Mouse (Mus musculus): Measurements from ENCODE around the gene Mob3b. TPM values are rescaled to one million over a fixed set of nuclear protein-coding genes. Genes with fewer than 3 reads are reported as not detected.

The Mob3b gene
- polyA plus RNA-seq (2016; fragmentation: Nextera tagmentation; extraction: Ambion mirVana): 18.2 and 20.7 TPM in 2 replicates

DNA sequence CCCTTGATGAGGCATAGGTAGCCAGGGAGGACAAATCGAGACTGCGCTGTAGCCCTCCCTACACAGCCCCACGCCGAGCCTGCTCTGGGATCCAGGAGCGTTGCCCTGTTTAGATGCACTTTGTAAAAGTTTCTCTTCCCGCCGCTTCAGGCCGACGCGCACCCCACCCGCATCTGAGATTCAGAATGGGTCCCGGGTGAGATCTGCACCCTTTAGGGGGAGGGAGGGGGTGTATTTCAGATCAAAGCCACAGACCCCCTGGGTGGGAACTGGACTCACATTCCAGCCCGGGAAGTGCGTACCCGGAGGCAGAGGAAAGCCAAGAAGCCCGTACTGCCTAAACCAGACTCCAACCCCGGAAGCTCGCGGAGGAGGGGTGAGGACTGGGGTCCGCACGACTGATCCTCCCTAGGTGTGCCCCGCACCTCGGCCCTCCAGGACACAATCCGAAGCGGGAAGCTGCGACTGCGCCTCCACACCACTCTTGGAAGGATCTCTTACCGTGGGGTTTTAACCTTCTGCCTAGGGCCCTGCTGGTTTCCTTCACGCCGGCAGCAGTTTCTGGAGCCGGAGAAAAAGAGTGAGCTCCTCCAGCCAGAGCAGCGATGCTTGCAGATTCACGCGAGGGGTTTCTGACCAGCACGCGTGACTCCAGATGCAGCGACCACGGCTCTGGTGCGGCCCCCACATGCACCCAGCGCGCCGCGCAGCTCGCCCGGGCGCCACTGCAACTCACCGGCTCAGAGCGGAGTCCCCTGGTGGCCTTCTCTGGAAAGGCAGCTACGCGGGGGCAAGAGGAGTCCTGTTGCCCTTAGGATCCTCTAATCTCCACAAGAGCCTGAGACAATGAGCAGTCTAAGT is at the start of gene Mob3b:
TSS of gene Mob3b (minus strand) at position 734 of the 861 bp plus-strand sequence.
- H3K4me3 ChIP-seq (replicated peaks): peak within 1 kb of the TSS; percentile 55
- no peaks in the 10 kb centered on the region for H3K36me3 ChIP-seq (replicated peaks)
- ATAC-seq (ENCODE audit: low FRiP score): peak; percentile 87
- H3K4me2 ChIP-seq: peak within 1 kb of the TSS; percentile 82
- peak within 1 kb of the TSS; percentile 48 for H3K9ac ChIP-seq
- no peaks in the 10 kb centered on the region for H3K9me3 ChIP-seq
- H3K27me3 ChIP-seq: peaks cover 7% of the 10 kb centered on the region; the same call in 1 of the 2 replicates
- WGBS: under 1% methylated on average over 50 of the region's 50 CpGs
- peaks cover 22% of the 10 kb centered on the region for H3K4me1 ChIP-seq
- H3K27ac ChIP-seq: peak within 1 kb of the TSS; percentile 82

DNA sequence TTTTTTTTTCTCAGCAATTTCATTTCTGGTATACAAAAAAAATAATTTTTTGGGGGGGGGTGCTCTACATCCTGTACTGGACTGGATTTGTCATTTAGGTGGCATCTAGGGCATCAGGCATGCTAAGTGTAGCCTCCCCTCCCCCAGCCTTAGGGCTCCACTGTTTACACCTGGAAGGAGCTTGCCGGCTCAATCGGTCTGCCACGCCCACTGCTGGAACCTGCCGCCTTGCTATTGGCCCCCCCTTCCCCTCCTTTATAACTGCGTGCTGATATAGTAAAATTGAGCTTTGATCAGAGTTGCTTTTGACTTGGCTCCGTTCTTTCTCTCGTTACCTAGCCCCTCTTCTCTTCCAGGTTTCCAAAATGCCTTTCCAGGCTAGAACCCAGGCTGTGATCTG is 47.4 kb upstream of the Mob3b start:
- no peak overlapping the region for H3K9ac ChIP-seq
- H3K36me3 ChIP-seq (replicated peaks): peaks cover 35% of the 10 kb centered on the region
- H3K27me3 ChIP-seq: no peaks in the 10 kb centered on the region
- no peak overlapping the region for H3K4me2 ChIP-seq
- H3K27ac ChIP-seq: no peak overlapping the region
- no peak for ATAC-seq (ENCODE audit: low FRiP score)
- 65% methylated on average over 7 of the region's 7 CpGs for WGBS
- H3K4me3 ChIP-seq (replicated peaks): no peak overlapping the region
- H3K9me3 ChIP-seq: no peaks in the 10 kb centered on the region
- H3K4me1 ChIP-seq: no peaks in the 10 kb centered on the region

DNA sequence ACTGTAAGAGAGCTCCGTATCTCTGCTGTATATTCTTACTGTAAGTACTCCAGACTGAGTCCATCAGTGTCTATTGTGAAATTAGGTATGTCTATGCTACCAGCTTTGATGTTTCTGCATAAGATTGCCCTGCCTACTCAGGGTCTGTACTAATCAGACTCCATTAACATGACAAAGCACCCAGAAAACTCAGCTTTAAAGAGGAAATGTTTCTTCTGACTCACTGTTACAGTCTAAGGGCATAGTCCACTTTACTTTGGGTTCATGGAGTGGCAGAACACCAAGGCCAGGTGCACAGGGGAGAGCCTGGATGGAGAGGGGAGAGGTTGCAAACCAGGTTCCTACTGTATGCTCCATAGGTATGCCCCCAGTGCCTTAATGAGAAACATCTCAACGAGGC is 46.4 kb upstream of the Mob3b start:
- Histone ChIP-seq H3K27ac (no peak overlapping the region), H3K9me3 (no peaks in the 10 kb centered on the region), H3K4me1 (no peaks in the 10 kb centered on the region), H3K4me2 (no peak overlapping the region), H3K36me3 (replicated peaks) (peaks cover 42% of the 10 kb centered on the region), H3K9ac (no peak overlapping the region), H3K27me3 (no peaks in the 10 kb centered on the region), H3K4me3 (replicated peaks) (no peak overlapping the region)
- ATAC-seq (ENCODE audit: low FRiP score): no peak
- 90% methylated on average over 2 of the region's 2 CpGs for WGBS

DNA sequence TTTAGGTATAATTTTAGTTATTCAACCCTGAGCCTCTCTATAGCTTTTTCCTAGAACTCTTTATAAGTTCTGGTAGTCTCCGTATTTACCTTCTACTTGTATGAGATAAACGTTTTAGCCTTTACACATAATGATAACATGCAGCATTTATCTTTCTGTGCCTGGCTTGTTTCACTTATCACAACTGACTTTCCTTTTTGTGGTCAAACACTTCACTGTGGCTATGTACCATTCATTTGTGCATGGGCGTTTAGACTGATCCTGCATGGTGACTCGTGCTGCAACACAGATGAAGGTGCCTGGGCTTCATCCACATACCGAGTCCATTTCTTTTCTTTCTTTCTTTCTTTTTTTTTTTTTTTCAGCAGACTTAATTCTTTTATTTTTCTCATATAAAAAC is 44.4 kb upstream of the Mob3b start:
- Histone ChIP-seq H3K4me3 (replicated peaks) (no peak overlapping the region), H3K4me2 (no peak overlapping the region), H3K9me3 (no peaks in the 10 kb centered on the region), H3K27ac (no peak overlapping the region), H3K27me3 (no peaks in the 10 kb centered on the region), H3K36me3 (replicated peaks) (peaks cover 46% of the 10 kb centered on the region), H3K4me1 (no peaks in the 10 kb centered on the region), H3K9ac (no peak overlapping the region)
- no peak for ATAC-seq (ENCODE audit: low FRiP score)
- WGBS: 92% methylated on average over 5 of the region's 5 CpGs

DNA sequence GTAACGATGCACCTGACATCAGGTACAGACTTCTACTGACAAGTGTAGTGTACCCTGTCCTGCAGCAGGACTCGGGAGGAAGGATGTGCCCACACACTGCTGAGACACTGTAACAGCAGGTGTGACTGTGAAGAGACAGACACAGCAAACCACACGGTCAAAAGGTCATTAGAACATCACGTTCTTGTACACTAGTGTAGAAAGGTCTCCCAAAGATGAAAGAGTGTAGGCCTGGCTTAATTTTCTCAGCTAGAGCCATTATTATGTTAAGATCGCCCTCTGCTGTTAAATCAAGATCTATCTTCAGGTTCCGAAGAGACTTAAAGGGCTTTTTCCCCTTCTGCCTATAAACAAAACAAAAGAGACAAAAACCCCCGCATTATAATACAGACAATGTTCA is 35.4 kb upstream of the Mob3b start:
- Histone ChIP-seq H3K27me3 (no peaks in the 10 kb centered on the region), H3K4me2 (no peak overlapping the region), H3K4me3 (replicated peaks) (no peak overlapping the region), H3K9ac (no peak overlapping the region), H3K4me1 (no peaks in the 10 kb centered on the region), H3K36me3 (replicated peaks) (peaks cover 11% of the 10 kb centered on the region), H3K27ac (no peak overlapping the region), H3K9me3 (no peaks in the 10 kb centered on the region)
- 48% methylated on average over 7 of the region's 7 CpGs for WGBS
- ATAC-seq (ENCODE audit: low FRiP score): no peak

DNA sequence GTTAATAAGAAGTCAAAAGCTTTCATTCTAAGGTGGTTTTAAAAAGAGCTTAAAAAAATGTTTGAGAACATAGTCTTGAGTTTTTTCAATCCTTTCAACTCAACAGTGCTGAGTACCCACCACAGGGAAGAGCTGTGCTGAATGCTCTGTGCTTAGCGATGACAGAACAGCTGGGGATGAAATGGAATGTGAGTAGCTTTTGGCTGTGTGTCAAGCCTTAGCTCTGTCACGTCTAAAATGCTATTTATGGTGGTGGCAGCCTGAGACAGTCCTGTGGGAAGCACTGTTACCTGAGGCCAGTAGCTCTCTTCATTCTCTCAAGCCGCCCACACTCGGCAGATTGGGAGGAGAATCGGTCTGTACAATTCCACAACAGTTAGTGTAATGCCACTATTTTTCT is 32.5 kb upstream of the Mob3b start:
- Histone ChIP-seq H3K9ac (no peak overlapping the region), H3K36me3 (replicated peaks) (peaks cover 6% of the 10 kb centered on the region; the same call in 1 of the 2 replicates), H3K4me3 (replicated peaks) (no peak overlapping the region), H3K27ac (no peak overlapping the region), H3K4me1 (no peaks in the 10 kb centered on the region), H3K27me3 (no peaks in the 10 kb centered on the region), H3K9me3 (no peaks in the 10 kb centered on the region), H3K4me2 (no peak overlapping the region)
- 85% methylated on average over 5 of the region's 5 CpGs for WGBS
- ATAC-seq (ENCODE audit: low FRiP score): no peak

DNA sequence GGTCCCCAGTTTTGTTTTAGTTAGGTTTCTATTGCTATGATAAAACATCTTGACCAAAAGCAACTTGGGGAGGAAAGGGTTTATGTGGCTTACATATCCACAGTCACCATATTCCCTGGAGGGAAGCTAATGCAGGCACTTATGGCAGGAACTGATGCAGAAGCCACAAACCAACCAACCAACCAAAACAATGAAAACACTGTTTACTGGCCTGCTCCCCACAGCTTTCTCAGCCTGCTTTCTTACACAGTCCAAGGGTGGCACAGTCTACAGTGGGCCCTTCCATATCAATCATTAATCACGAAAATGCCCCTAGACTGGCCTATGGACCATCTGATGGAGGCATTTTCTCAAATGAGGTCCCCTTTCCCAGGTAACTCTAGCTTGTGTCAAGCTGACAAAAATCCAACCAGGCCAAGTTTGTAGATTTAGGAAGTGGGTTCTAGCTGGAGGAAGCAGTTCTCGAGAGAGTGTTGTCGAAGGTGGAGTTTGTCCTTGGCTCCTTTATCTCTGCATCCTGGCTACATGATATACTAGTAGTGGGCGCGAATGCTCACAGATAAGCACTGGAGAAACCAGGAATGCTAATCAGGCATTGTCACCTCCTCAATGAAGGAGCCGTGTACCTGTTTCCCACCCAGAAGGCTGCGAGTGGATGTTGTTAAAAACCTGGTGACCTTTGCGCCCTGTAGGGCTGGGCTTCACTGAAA is 30.5 kb upstream of the Mob3b start:
- Histone ChIP-seq H3K4me3 (replicated peaks) (no peak overlapping the region), H3K9me3 (no peaks in the 10 kb centered on the region), H3K27me3 (no peaks in the 10 kb centered on the region), H3K9ac (no peak overlapping the region), H3K4me1 (no peaks in the 10 kb centered on the region), H3K27ac (no peak overlapping the region), H3K4me2 (no peak overlapping the region), H3K36me3 (replicated peaks) (0 out of 2 replicates have a peak, but pooled peaks cover 3% of the 10 kb centered on the region)
- WGBS: 93% methylated on average over 8 of the region's 8 CpGs
- no peak for ATAC-seq (ENCODE audit: low FRiP score)

DNA sequence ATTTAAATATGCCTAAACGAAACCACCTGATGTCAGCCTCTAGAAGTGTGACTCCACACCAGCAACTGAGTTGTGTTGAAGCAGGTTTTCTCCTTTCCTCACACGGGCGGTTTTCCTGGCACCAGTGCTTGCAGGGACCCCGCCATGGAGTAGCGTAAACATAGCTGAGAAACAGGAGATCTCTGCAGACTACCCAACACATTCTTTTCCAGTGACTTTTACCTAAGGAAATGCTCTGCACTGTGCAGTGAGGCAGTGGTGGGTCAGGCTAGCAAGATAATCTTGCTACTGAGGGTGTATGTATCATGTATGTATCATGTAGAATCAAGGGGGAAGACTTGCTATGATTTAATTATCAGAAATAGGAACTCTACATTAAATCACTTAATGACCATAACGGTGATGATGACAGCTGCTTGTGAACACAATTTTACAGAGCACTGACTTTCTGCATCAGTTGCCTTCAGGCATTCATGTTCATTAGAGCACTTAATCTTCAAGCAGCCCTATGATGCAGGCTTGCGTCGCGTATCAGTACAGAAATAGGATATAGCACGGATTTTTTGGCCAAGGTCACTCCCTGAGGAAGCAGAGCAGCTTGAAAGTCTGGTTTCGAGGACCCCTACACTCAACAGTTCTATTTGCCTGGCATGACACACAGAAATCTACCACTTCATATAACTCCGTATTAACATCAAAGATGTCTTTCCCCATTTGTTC is 20.8 kb upstream of the Mob3b start:
- WGBS: 79% methylated on average over 12 of the region's 12 CpGs
- no peak overlapping the region for H3K27ac ChIP-seq

DNA sequence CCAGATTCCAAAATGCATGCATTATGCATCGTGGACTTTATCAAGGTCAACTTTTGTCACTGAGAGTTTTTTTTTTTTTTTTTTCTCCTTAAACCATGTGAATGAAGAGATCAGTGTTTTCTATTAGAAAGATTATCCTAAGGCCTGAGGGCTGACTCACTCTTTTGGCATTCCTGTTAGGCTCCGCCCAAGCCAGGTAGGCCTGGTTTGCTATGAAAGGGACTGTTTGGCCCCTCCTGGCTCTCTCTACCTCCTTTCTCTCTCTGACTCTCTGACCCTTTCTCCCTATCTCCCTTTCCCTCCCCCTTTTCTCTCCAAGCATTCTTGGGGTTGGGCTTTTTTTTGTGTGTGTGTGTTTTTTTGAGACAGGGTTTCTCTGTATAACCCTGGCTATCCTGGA is 18.3 kb upstream of the Mob3b start:
- H3K27ac ChIP-seq: no peak overlapping the region
- ATAC-seq (ENCODE audit: low FRiP score): no peak
- 93% methylated on average over 2 of the region's 2 CpGs for WGBS

More for the DNA sequence above, 20.8 kb upstream of the Mob3b start:
- Histone ChIP-seq H3K4me1 (no peaks in the 10 kb centered on the region), H3K4me2 (no peak overlapping the region), H3K9ac (no peak overlapping the region), H3K36me3 (replicated peaks) (no peaks in the 10 kb centered on the region), H3K4me3 (replicated peaks) (no peak overlapping the region), H3K27me3 (no peaks in the 10 kb centered on the region), H3K9me3 (no peaks in the 10 kb centered on the region)
- ATAC-seq (ENCODE audit: low FRiP score): no peak

DNA sequence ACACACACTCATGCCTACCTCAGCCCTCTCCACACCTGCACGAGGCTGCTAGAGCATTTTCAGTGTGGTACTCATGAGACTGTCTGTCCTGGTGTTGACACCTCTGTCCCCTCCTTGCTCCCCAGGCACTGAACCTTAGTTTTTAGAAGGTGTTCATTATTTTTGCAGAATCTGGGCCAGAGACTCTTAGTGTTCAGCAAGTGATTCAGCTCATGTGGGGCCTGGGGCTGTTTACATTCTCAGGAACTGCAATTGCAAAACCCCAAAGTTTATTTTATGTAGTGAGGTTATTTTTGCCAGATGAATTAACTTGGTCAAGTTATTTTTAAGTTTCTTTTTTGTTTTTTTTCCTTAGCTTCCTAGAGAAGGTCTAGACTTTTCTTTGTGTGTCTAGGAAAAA is 16.3 kb upstream of the Mob3b start:
- Histone ChIP-seq H3K9ac (no peak overlapping the region), H3K27ac (no peak overlapping the region), H3K4me3 (replicated peaks) (no peak overlapping the region), H3K4me2 (no peak overlapping the region), H3K4me1 (no peaks in the 10 kb centered on the region), H3K36me3 (replicated peaks) (no peaks in the 10 kb centered on the region), H3K9me3 (no peaks in the 10 kb centered on the region), H3K27me3 (no peaks in the 10 kb centered on the region)
- ATAC-seq (ENCODE audit: low FRiP score): no peak
- 74% methylated on average over 1 of the region's 1 CpGs for WGBS

More for the DNA sequence above, 18.3 kb upstream of the Mob3b start:
- H3K9ac ChIP-seq: no peak overlapping the region
- no peak overlapping the region for H3K4me3 ChIP-seq (replicated peaks)
- no peaks in the 10 kb centered on the region for H3K9me3 ChIP-seq
- no peaks in the 10 kb centered on the region for H3K27me3 ChIP-seq
- no peaks in the 10 kb centered on the region for H3K36me3 ChIP-seq (replicated peaks)
- no peaks in the 10 kb centered on the region for H3K4me1 ChIP-seq
- H3K4me2 ChIP-seq: no peak overlapping the region

DNA sequence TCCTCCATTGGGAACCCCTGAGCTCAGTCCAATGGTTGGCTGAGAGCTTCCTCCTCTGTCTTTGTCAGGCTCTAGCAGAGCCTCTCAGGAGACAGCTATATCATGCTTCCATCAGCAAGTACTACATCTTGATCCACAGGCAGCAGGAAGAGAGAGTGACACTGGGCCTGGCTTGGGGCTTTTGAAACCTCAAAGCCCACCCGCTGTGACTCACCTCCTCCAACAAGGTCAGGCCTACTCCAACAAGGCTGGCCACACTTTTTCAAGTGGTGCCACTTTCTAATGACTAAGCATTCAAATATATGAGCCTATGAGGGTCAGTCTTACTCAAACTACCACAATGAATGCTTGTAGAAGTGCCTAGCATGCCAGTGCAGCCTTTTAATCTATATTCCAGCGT is 15.2 kb upstream of the Mob3b start:
- WGBS: 96% methylated on average over 2 of the region's 2 CpGs

DNA sequence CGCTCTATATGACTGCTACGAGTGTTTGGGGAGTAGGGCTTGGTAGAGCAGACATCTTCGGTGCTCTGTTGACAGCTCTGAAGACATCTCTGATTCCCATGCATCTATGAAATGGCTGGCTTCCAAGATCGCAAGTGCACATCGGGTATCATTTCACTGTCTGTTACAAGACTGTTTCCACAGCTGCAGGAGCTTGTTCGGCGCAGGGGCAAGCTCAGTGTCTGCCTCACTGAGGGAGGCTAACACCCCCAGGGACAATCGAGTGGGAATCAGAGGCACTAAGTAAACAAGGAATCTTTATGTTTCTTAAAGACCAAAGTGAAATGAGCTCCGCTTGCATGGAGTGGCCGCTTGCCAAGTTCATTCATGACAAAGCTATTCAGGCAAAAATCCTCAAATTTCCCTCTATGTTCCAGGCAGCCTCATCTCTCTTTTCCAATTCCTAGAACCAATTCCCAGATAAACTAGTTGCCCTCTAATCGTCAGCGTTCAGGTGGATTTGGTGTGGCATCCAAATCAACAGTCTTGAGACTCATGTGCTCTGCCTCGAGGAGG is 12.4 kb upstream of the Mob3b start:
- H3K9me3 ChIP-seq: no peaks in the 10 kb centered on the region
- H3K4me1 ChIP-seq: no peaks in the 10 kb centered on the region
- no peak overlapping the region for H3K27ac ChIP-seq
- H3K4me3 ChIP-seq (replicated peaks): no peak overlapping the region
- no peaks in the 10 kb centered on the region for H3K27me3 ChIP-seq
- no peaks in the 10 kb centered on the region for H3K36me3 ChIP-seq (replicated peaks)
- no peak overlapping the region for H3K9ac ChIP-seq
- 85% methylated on average over 13 of the region's 13 CpGs for WGBS
- no peak for ATAC-seq (ENCODE audit: low FRiP score)
- H3K4me2 ChIP-seq: no peak overlapping the region

More for the DNA sequence above, 15.2 kb upstream of the Mob3b start:
- H3K4me3 ChIP-seq (replicated peaks): no peak overlapping the region
- no peak for ATAC-seq (ENCODE audit: low FRiP score)
- H3K27ac ChIP-seq: no peak overlapping the region
- no peaks in the 10 kb centered on the region for H3K27me3 ChIP-seq
- no peak overlapping the region for H3K4me2 ChIP-seq
- H3K9ac ChIP-seq: no peak overlapping the region
- no peaks in the 10 kb centered on the region for H3K9me3 ChIP-seq
- H3K4me1 ChIP-seq: no peaks in the 10 kb centered on the region
- H3K36me3 ChIP-seq (replicated peaks): no peaks in the 10 kb centered on the region
